Mouse (Mus musculus): Measurements from ENCODE around the gene Ece2. TPM values are rescaled to one million over a fixed set of nuclear protein-coding genes. Genes with fewer than 3 reads are reported as not detected.

The Ece2 gene
- polyA plus RNA-seq, 1 experiment from 2014 or later: 19.9 TPM

MicroRNA genes within 50 kb of the gene (microRNA counts, 519-probe panel; counts per million panel counts)
- 2,404 counts per million, percentile 43 among the panel's probes with 10 or more counts for microRNA mmu-miR-1224

Small RNAs within 50 kb of the gene (microRNA-seq; reads per million reads assigned to microRNA genes)
- gene Mir1224: 40.6 reads per million, percentile 42 among the genes with 10 or more reads in this experiment

Other genes with a start within 250 kb of the Ece2 start
- gene Abcc5, start 203.4 kb upstream of the Ece2 start, polyA plus RNA-seq (2015; fragmentation: Nextera tagmentation; extraction: Ambion mirVana): 165 and 182 TPM in 2 replicates
- 96.2 and 100 TPM in 2 replicates for gene Eif2b5, start 131.0 kb upstream of the Ece2 start, polyA plus RNA-seq (2015; fragmentation: Nextera tagmentation; extraction: Ambion mirVana)
- gene Dvl3, start 112.8 kb upstream of the Ece2 start, polyA plus RNA-seq (2015; fragmentation: Nextera tagmentation; extraction: Ambion mirVana): 42.0 and 43.8 TPM in 2 replicates
- 1,259 and 1,287 TPM in 2 replicates for gene Ap2m1, start 94.3 kb upstream of the Ece2 start, polyA plus RNA-seq (2015; fragmentation: Nextera tagmentation; extraction: Ambion mirVana)
- 85.8 and 86.2 TPM in 2 replicates for gene Abcf3, start 81.3 kb upstream of the Ece2 start, polyA plus RNA-seq (2015; fragmentation: Nextera tagmentation; extraction: Ambion mirVana)
- 20.4 and 24.0 TPM in 2 replicates for gene Vwa5b2, start 40.4 kb upstream of the Ece2 start, polyA plus RNA-seq (2015; fragmentation: Nextera tagmentation; extraction: Ambion mirVana)
- gene Eef1akmt4, start 18.2 kb upstream of the Ece2 start, polyA plus RNA-seq (2015; fragmentation: Nextera tagmentation; extraction: Ambion mirVana): 8.5 and 10.4 TPM in 2 replicates
- gene Gm49333, start 18.2 kb upstream of the Ece2 start, polyA plus RNA-seq (2015; fragmentation: Nextera tagmentation; extraction: Ambion mirVana): 0.21 TPM in 1 of 2 replicates, not detected in the other
- 40.8 and 42.9 TPM in 2 replicates for gene Alg3, start 18.1 kb upstream of the Ece2 start, polyA plus RNA-seq (2015; fragmentation: Nextera tagmentation; extraction: Ambion mirVana)
- 33.5 and 35.8 TPM in 2 replicates for gene Camk2n2, start 8.5 kb upstream of the Ece2 start, polyA plus RNA-seq (2015; fragmentation: Nextera tagmentation; extraction: Ambion mirVana)
- gene Psmd2, start 21.8 kb downstream of the Ece2 start, polyA plus RNA-seq (2015; fragmentation: Nextera tagmentation; extraction: Ambion mirVana): 355 and 359 TPM in 2 replicates
- 146 and 148 TPM in 2 replicates for gene Eif4g1, start 38.5 kb downstream of the Ece2 start, polyA plus RNA-seq (2015; fragmentation: Nextera tagmentation; extraction: Ambion mirVana)
- 58.1 and 58.5 TPM in 2 replicates for gene Fam131a, start 63.4 kb downstream of the Ece2 start, polyA plus RNA-seq (2015; fragmentation: Nextera tagmentation; extraction: Ambion mirVana)
- gene Polr2h, start 87.8 kb downstream of the Ece2 start, polyA plus RNA-seq (2015; fragmentation: Nextera tagmentation; extraction: Ambion mirVana): 82.3 and 90.6 TPM in 2 replicates
- gene Clcn2, start 87.9 kb downstream of the Ece2 start, polyA plus RNA-seq (2015; fragmentation: Nextera tagmentation; extraction: Ambion mirVana): 33.7 and 33.8 TPM in 2 replicates
- gene Chrd, start 103.3 kb downstream of the Ece2 start, polyA plus RNA-seq (2015; fragmentation: Nextera tagmentation; extraction: Ambion mirVana): 5.6 and 5.7 TPM in 2 replicates
- 1.3 and 1.7 TPM in 2 replicates for gene Thpo, start 104.7 kb downstream of the Ece2 start, polyA plus RNA-seq (2015; fragmentation: Nextera tagmentation; extraction: Ambion mirVana)